Mouse (Mus musculus) heart, adult 2 months (tissue): ENCODE data around the gene Pafah1b3.

Experiments
- EP300 ChIP-seq: fragments of 200-500 bp; IDR thresholded peaks from 2 replicates; pipeline ENCODE4 v1.6.1; 2011; ENCODE audit warnings: low read depth, low read length, control low read depth; ENCODE audit not compliant: insufficient read depth
- POLR2A ChIP-seq: fragments of 200-500 bp; IDR thresholded peaks from 2 replicates; pipeline ENCODE4 v1.6.1; 2011; ENCODE audit warnings: mild to moderate bottlenecking, low read depth, low read length, control low read depth; ENCODE audit not compliant: insufficient read depth

- TF ChIP-seq POLR2A (no peak), EP300 (0 out of 2 replicates have a peak, but pooled peaks have one; percentile 43)
These were observed 46.0 kb downstream of the Pafah1b3 start for GRCm38 (mm10) chr7:25251822-25252221.
